Mouse (Mus musculus) erythroblast, embryonic 14.5 days (primary cell): ENCODE results near the gene Prr22. TPM values are rescaled to one million over a fixed set of nuclear protein-coding genes. Genes with fewer than 3 reads are reported as not detected.

Experiments used
- H3K27me3 ChIP-seq: 2 replicates; pipeline ENCODE4 v1.6.1; 2012; ENCODE audit warnings: inconsistent platforms; ENCODE audit not compliant: control insufficient read depth
- H3K36me3 ChIP-seq: 2 replicates; pipeline ENCODE4 v1.6.1; 2012; ENCODE audit warnings: mild to moderate bottlenecking, inconsistent platforms; ENCODE audit not compliant: control insufficient read depth
- H3K4me1 ChIP-seq: 2 replicates; pipeline ENCODE4 v1.6.1; 2012; ENCODE audit warnings: inconsistent platforms; ENCODE audit not compliant: control insufficient read depth
- H3K4me3 ChIP-seq: replicated peaks from 2 replicates; pipeline ENCODE3; 2012; ENCODE audit warnings: moderate library complexity, mild to moderate bottlenecking, inconsistent platforms
- H3K9me3 ChIP-seq: 2 replicates; pipeline ENCODE4 v1.6.1; 2012; ENCODE audit warnings: low read length, inconsistent platforms, mixed read lengths; ENCODE audit not compliant: control insufficient read depth
- GATA1 ChIP-seq: IDR thresholded peaks from 2 replicates; pipeline ENCODE4 v1.6.1; 2012; ENCODE audit warnings: low read length, inconsistent platforms, mixed read lengths
- TAL1 ChIP-seq: IDR thresholded peaks from 3 replicates; pipeline ENCODE4 v1.6.1; 2012; ENCODE audit warnings: low read length, inconsistent platforms, mixed read lengths
- polyA plus RNA-seq: library from polyadenylated mRNA; stranded (reverse); fragments of >175 nt; gene quantifications from 2 replicates; pipeline ENCODE4 v1.2.3, GENCODE M21; 2012

Gene Prr22
- 0.66 and 0.78 TPM in 2 replicates for polyA plus RNA-seq

DNA sequence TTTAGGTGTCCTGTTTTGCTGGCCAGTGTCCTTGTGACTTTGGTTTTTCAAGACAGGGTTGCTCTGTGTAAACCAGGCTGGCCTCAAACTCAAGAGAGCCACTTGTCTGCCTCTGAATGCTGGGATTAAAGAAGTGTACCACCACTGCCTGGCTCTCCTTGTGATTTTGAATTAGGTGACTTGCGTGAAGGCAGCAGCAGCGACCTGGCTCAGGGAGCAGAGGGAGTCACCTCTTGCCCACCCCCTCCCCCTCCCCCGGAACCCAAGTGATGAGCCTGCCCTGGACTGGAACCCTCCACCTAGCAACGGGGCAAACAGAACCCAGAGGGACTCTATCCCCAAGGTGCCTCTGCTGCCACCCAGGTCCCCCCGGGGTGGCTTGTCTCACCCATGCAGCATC, at the start of gene Prr22:
Gene Prr22 (plus strand): TSS at position 301 of the 400 bp plus-strand sequence.
- H3K9me3 ChIP-seq: peaks cover 12% of the 10 kb centered on the region
- no peak within 1 kb of the TSS for H3K4me3 ChIP-seq
- no peaks in the 10 kb centered on the region for H3K27me3 ChIP-seq
- peaks cover 34% of the 10 kb centered on the region for H3K4me1 ChIP-seq
- no peak for TF ChIP-seq TAL1
- TF ChIP-seq GATA1: no peak
- peaks cover 85% of the 10 kb centered on the region for H3K36me3 ChIP-seq

DNA sequence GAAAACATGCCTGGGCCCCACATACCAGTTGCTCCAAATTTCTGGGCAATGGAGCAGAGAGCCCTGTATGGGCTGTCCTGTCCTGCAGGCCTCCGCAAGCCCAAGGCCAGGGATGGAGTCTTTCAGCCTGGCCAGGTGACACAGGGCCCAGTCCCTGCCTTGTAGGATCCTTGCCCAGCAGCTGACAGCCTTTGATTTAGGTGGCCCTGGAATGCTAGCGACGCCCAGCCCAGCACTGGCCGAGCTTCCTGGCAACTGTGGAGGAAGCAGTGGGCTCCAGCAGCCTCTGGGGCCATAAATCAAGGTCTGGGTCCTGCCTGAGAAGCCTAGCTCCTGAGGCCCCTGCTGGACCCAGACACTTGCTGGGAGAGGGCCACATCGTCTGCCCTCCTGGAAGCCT, 47.6 kb upstream of the Prr22 start:
- no peaks in the 10 kb centered on the region for H3K9me3 ChIP-seq
- TF ChIP-seq TAL1: no peak
- TF ChIP-seq GATA1: no peak
- peaks cover 55% of the 10 kb centered on the region for H3K36me3 ChIP-seq
- peaks cover 7% of the 10 kb centered on the region for H3K27me3 ChIP-seq
- H3K4me1 ChIP-seq: peaks cover 33% of the 10 kb centered on the region
- no peak overlapping the region for H3K4me3 ChIP-seq

DNA sequence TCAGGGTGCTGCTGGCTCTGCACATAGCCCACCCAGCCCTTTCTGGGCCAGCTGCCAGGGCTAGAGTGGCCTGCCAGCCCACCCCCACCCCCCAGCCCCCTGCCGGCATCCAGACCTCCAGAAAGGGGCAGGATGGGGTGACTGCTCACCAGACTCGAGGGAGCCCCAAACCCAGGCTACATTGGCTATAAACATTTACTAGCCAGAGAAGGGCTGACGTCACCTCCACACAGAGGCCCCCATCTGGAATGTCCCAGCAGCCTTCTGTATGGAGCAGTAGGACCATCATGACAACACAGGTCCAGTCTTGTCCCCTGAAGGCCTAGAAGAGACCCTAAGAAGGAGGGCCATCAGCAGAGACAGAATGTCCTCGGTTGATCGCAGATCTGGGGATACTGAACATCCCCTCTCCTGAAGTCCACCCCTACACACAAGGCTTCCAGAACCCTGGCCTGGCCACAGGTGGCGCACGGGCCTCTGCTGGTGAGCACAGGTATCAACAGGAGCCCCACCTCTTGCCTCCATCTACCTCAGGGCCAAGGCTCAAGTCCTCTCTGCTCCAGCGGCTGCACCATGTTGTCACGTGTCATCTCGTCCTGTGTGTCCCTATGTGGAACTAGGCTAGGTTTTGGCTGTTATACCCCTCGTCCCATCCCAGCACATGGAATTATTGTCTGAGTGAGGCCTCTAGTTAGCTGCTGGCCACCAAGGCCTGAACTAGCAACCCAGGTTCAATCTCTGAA, 46.5 kb upstream of the Prr22 start:
- Histone ChIP-seq H3K27me3 (peaks cover 17% of the 10 kb centered on the region), H3K9me3 (no peaks in the 10 kb centered on the region), H3K36me3 (peaks cover 55% of the 10 kb centered on the region), H3K4me1 (peaks cover 37% of the 10 kb centered on the region), H3K4me3 (no peak overlapping the region)
- no peak for TF ChIP-seq TAL1
- no peak for TF ChIP-seq GATA1

DNA sequence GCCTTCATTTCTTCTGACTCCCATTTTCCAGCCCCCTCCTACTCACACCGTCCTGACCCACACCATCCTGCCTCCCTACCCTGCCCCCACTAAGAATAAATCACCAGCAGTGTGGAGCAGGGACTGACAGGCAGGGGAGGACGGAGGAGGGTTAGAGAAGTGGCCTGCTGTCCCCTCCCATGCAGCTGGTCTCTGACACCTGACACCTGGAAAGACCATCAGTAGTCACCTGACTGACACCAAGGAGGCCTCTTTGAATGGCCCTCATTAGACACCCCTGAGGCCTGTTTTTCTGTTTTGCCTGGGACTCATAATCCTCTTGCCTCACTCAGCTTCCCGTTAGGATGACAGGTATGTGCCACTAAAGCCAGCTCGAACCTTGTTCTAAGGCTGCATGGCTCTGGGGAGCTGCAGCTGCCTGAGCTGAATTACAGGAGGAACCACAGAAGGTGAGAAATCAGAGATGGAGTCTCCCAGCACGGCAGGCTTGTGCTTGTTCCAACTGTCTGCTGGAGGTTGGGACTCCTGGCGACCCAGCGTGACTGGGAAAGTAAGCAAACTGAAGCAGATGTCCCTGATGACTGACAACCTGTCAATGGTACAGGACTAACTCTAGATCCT, 42.9 kb upstream of the Prr22 start:
- Histone ChIP-seq H3K27me3 (peaks cover 47% of the 10 kb centered on the region), H3K4me1 (peaks cover 22% of the 10 kb centered on the region), H3K9me3 (no peaks in the 10 kb centered on the region), H3K36me3 (peaks cover 25% of the 10 kb centered on the region), H3K4me3 (no peak overlapping the region)
- no peak for TF ChIP-seq TAL1
- no peak for TF ChIP-seq GATA1

DNA sequence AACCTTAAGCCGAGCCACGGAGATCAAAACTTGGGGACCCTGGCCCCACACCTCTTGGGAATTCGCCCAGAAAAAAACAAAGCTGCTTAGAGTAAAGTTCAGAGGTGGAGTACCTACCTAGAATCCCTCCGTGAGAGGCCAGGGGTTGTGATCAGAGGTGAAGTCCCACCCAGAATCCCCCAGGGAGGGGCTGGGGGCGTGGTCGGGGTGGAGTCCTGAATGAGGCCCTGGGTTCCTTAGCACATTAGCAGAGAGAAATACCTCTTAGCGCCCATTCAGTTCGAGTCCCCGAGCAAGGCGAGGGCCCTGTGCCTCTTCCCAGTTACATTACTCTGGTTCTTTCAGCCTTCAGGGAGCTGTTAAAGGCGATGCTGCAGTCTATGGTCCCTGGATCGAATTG, 42.4 kb upstream of the Prr22 start:
- TF ChIP-seq GATA1 (no peak), TAL1 (no peak)
- H3K9me3 ChIP-seq: no peaks in the 10 kb centered on the region
- no peak overlapping the region for H3K4me3 ChIP-seq
- H3K36me3 ChIP-seq: peaks cover 20% of the 10 kb centered on the region
- peaks cover 51% of the 10 kb centered on the region for H3K27me3 ChIP-seq
- H3K4me1 ChIP-seq: peaks cover 22% of the 10 kb centered on the region

DNA sequence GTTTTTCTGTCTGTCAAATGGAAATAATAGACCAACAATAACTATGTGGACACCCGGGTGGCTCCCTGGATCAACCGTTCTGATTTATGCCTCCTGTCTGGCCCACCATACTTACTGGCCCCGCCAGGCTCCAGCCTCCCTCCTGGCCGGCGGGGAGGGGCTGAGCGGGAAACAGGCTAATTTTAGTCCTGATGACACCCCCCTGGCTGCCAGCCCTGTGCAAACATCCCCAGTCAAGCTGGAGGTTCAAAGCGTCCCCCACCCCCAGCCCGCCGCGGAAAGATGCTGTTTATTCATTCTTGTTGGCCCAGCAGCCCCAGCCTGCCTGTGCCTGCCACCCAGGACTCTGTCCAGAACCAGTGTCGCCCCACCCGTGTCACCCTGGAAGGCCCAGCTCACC, 41.9 kb upstream of the Prr22 start:
- Histone ChIP-seq H3K36me3 (peaks cover 16% of the 10 kb centered on the region), H3K4me1 (peaks cover 22% of the 10 kb centered on the region), H3K9me3 (no peaks in the 10 kb centered on the region), H3K4me3 (no peak overlapping the region), H3K27me3 (peaks cover 53% of the 10 kb centered on the region)
- TF ChIP-seq TAL1 (no peak), GATA1 (no peak)

DNA sequence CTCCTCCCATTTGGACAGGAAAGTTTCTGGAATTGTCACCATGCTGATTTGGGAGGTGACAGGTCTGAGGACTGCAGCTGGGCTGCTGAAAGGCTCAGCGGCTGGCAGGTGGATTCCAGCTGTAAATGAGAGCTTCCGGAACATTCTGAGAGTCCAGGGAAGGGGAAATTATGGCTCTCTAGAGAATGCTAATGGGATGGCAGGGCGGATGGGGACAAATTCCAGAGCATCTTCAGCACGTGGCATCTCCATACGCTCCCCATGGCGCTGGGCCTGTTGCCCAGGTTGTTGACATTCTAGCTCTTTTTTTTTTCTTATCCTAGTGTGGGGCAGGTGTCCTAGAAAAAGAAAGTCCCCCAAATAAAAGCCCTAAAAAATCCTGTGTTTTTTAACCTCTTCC, 40.9 kb upstream of the Prr22 start:
- peaks cover 5% of the 10 kb centered on the region for H3K36me3 ChIP-seq
- peaks cover 58% of the 10 kb centered on the region for H3K27me3 ChIP-seq
- H3K4me3 ChIP-seq: no peak overlapping the region
- peaks cover 22% of the 10 kb centered on the region for H3K4me1 ChIP-seq
- TF ChIP-seq GATA1 (no peak), TAL1 (no peak)
- no peaks in the 10 kb centered on the region for H3K9me3 ChIP-seq

DNA sequence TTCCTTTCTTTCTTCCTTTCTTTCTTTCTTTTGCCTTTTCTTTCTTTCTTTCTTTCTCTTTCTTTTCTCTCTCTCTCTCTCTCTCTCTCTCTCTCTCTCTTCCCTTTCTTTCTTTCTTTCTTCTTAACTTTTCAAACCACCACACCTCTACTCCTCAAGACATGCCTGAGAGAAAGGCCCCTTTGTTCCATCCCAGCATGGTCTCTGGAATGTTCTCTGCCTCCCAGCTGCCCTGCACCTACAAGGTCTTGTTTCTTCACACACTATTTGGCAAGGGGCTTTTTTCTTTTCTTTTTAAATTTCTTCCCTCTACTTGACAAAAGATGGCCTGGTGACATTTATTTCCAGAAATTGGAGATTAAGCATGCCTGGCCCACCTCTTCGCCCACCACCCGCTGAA, 40.4 kb upstream of the Prr22 start:
- Histone ChIP-seq H3K27me3 (peaks cover 63% of the 10 kb centered on the region), H3K4me1 (peaks cover 22% of the 10 kb centered on the region), H3K36me3 (peaks cover under 1% of the 10 kb centered on the region; the same call in 1 of the 2 replicates), H3K4me3 (no peak overlapping the region), H3K9me3 (no peaks in the 10 kb centered on the region)
- no peak for TF ChIP-seq TAL1
- TF ChIP-seq GATA1: no peak

DNA sequence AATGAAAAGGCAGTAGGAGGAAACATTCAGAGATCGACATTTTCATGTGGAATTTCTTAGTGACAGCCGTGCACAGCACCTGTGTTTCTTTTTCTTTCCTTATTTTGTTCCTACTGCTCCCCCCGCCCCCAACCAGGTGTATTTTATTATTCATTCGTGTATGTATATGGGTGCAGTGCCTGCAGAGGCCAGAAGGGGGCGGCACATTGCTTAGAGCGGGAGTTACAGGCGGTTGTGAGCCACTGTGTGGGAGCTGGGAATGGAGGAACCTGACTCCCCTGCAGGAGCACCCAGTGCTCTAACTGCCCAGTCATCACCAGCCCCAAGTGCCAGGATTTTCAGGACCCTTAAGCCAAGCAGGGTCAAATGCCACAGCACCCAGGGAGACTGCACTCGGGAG, 33.5 kb upstream of the Prr22 start:
- H3K4me3 ChIP-seq: no peak overlapping the region
- no peaks in the 10 kb centered on the region for H3K36me3 ChIP-seq
- no peaks in the 10 kb centered on the region for H3K4me1 ChIP-seq
- TF ChIP-seq TAL1 (no peak), GATA1 (no peak)
- H3K27me3 ChIP-seq: peaks cover 46% of the 10 kb centered on the region
- peaks cover 4% of the 10 kb centered on the region for H3K9me3 ChIP-seq
